Mouse (Mus musculus) left cerebral cortex, postnatal 14 days (tissue): ENCODE measurements around the gene Atg16l2. TPM values are rescaled to one million over a fixed set of nuclear protein-coding genes. Genes with fewer than 3 reads are reported as not detected.

Experiments used
- DNase-seq, 2 experiments: peaks; one replicate each; pipeline ENCODE4 v3.0.0; 2021 to 2022; ENCODE audit warnings: low spot score in 2 of 2, mixed read lengths in 1 of 2
- intact Hi-C: fragments of 180-260 bp; cut with DNase I; formaldehyde crosslinking; loops from one replicate; pipeline ENCODE4 v1.15.1; 2025
- total RNA-seq, 2 experiments: library from RNA; stranded (reverse); gene quantifications; 2 replicates each; pipeline ENCODE4 v1.2.3; 2021

Gene Atg16l2
- total RNA-seq, 2 experiments from 2014 or later, result 53.7 to 60.3 TPM

GRCm38 (mm10) chr7:101324142-101324962, 22.3 kb upstream of the Atg16l2 start:
- DNase-seq, result no peak
- intact Hi-C loops, result no loop called here

GRCm38 (mm10) chr7:101323141-101323594, 21.1 kb upstream of the Atg16l2 start:
- DNase-seq, result no peak
- intact Hi-C loops, result no loop called here

- DNase-seq, result no peak
- intact Hi-C loops, result no loop called here
Measured at GRCm38 (mm10) chr7:101321218-101321827, 19.3 kb upstream of the Atg16l2 start.

- intact Hi-C loops, result no loop called here
- no peak for DNase-seq
Measured at GRCm38 (mm10) chr7:101320399-101321217, 18.6 kb upstream of the Atg16l2 start.

- intact Hi-C loops, result no loop called here
- DNase-seq, result no peak
Measured at GRCm38 (mm10) chr7:101319796-101320195, 17.7 kb upstream of the Atg16l2 start.

- DNase-seq, result no peak
- intact Hi-C loops, result no loop called here
Measured at GRCm38 (mm10) chr7:101318848-101319247, 16.8 kb upstream of the Atg16l2 start.

- no peak for DNase-seq
- intact Hi-C loops, result no loop called here
Measured at GRCm38 (mm10) chr7:101317014-101317413, 15.0 kb upstream of the Atg16l2 start, which contains the start of gene Stard10. TSS of gene Stard10 (plus strand) at chr7:101317086.

- intact Hi-C loops, result no loop called here
- no peak for DNase-seq
Measured at GRCm38 (mm10) chr7:101316591-101317001, 14.5 kb upstream of the Atg16l2 start.

- DNase-seq, result no peak
- intact Hi-C loops, result no loop called here
Measured at GRCm38 (mm10) chr7:101315699-101316098, 13.6 kb upstream of the Atg16l2 start.

- DNase-seq, result peak; percentile 51 to 74
- intact Hi-C loops, result no loop called here
Measured at GRCm38 (mm10) chr7:101314396-101314795, 12.3 kb upstream of the Atg16l2 start.

- no peak for DNase-seq
- intact Hi-C loops, result no loop called here
Measured at GRCm38 (mm10) chr7:101313033-101313432, 11.0 kb upstream of the Atg16l2 start.

GRCm38 (mm10) chr7:101311061-101311460, 9.0 kb upstream of the Atg16l2 start:
- intact Hi-C loops, result loop anchor here (2.0 kb wide), 1 partner anchor 64 kb away; no protein-coding TSS in a partner anchor
- no peak for DNase-seq

GRCm38 (mm10) chr7:101310327-101311028, 8.4 kb upstream of the Atg16l2 start:
- peak; percentile 98 to 99 for DNase-seq
- intact Hi-C loops, result loop anchor here (2.0 kb wide), 1 partner anchor 64 kb away; no protein-coding TSS in a partner anchor

GRCm38 (mm10) chr7:101309985-101310326, 7.9 kb upstream of the Atg16l2 start:
- intact Hi-C loops, result loop anchor here (2.0 kb wide), 1 partner anchor 65 kb away; no protein-coding TSS in a partner anchor
- no peak for DNase-seq

GRCm38 (mm10) chr7:101306841-101307240, 4.8 kb upstream of the Atg16l2 start:
- DNase-seq, result no peak
- intact Hi-C loops, result no loop called here

- intact Hi-C loops, result no loop called here
Measured at GRCm38 (mm10) chr7:101302691-101303090, 640 bp upstream of the Atg16l2 start.

GRCm38 (mm10) chr7:101301361-101301880, 630 bp downstream of the Atg16l2 start:
- peak in 1 of 2 experiments; percentile 29 for DNase-seq
- intact Hi-C loops, result no loop called here

More at GRCm38 (mm10) chr7:101302691-101303090, 640 bp upstream of the Atg16l2 start:
- DNase-seq, result no peak

- intact Hi-C loops, result no loop called here
- no peak for DNase-seq
Measured at GRCm38 (mm10) chr7:101298375-101298774, 3.7 kb downstream of the Atg16l2 start.

- intact Hi-C loops, result no loop called here
- DNase-seq, result no peak
Measured at GRCm38 (mm10) chr7:101297023-101297405, 5.0 kb downstream of the Atg16l2 start.
